Mouse (Mus musculus) large intestine, adult 2 months (tissue): Measurements from ENCODE around the gene Tex26. TPM values are rescaled to one million over a fixed set of nuclear protein-coding genes. Genes with fewer than 3 reads are reported as not detected.

Experiments
- DNase-seq: peaks from one replicate; pipeline ENCODE4 v3.0.0-alpha.2; 2012; ENCODE audit warnings: low read depth, low spot score
- WGBS: fragments of 180-500 bp; shearing (Covaris S2); methylation state at CpG from one replicate; pipeline ENCODE4 v1.1.7; 2018; 5-methylcytosine and 5-hydroxymethylcytosine counted together
- polyA plus RNA-seq: library from polyadenylated mRNA; depleted of rRNA; stranded (reverse); fragments of >200 nt; gene quantifications from 2 replicates; pipeline ENCODE4 v1.2.3, GENCODE M21; 2012; rRNA removed

Tex26 gene
- 0.10 TPM in 1 of 2 replicates, not detected in the other for polyA plus RNA-seq

DNA sequence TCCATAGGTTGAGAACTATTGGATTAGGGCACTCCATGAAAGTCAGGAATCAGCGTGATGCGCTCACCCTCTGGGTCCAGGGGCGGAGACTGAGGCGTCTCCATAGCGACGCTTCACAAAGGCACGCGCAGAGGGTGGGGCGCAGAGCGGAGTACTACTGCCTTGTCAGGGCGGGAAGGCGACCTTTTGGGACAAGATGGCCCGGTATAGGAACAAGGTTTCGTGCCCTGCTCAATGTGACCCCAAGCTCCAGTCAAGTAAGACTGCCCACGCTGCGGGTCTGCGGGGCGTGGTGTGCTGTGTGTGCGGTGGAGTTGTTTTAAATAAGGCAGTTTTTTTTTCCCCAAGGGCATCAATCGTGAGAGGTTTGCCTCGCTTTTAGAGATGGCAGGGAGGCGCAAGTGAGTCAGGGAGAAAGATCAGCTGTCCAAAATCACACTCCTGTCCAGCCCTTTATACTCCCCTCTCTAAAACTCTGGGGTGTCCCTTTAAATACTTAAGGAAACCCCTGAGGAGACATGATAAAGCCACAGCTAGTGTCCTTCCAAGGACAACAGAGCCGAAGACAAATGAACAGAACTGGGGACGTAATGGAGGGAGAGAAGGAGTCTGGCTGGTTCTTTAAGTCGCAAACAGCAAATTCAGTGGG, at the start of gene Tex26:
Gene Tex26, plus strand, starts transcription at position 130 of the 649 bp plus-strand sequence.
- under 1% methylated on average over 25 of the region's 25 CpGs for WGBS
- DNase-seq, result no peak

DNA sequence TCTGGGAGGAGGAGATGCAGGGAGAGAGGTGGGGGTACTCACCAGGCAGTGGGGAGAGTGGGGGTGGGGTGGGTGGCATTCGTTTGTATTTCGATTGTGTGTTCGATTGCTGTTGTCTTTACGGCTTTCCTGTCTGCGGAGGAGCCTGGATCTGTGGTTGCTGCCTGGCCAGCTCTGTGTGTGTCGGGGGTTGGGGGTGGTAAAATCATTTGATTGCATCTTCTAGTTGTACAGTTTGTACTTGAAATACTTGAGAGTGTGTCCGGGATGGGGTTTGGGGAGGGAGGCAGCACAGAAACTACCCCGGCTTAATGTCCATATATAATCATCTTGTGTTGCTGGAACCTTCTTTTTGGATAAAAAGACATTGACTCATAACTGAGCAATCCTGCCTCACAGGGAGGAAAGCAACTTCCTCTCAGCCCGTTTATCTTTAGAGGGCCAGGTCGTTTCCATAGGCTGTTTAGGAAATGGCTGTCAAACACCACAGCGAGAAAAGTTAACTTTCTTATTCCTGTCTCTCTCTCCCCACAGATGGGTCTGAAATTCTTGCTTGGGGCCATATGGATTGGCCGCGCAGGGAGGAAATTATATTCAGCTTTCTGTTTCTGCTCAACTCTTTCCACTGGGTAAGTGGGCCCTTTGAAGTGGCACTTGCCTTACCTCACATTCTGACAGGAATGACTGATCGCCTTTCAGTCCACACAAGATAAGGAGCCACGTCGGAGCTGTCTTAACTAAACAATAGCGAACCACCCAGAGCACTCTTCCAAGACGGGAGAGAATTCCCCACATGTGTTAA, 47.7 kb upstream of the Tex26 start:
- WGBS, result 31% methylated on average over 18 of the region's 18 CpGs

DNA sequence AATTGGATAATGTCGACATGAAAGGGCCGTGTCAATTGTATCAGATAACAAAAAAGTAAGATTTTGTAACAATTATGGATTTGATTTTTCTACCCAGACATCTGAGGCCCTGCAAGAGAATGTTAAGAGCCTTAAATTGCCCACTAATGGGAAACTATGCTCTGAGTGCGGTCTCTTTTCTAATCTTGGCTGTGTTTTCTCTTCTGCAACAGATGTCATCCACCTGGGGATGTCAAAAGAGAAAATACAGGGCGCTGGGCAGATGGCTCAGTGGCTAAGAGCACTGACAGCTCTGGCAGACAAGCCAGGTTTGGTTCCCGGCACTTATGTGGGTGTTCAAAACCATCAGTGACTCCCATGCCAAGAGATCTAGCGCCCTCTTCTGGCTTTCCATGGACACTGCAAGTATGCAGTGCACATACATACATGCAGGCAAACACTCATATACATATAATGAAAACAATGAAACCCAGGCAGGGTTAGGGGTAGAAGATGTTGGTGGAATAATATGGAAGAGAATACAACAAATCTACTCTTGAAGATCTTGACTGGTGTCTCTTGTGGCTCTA, 47.0 kb upstream of the Tex26 start:
- 67% methylated on average over 6 of the region's 6 CpGs for WGBS
- DNase-seq, result no peak

More for the DNA sequence above, 47.7 kb upstream of the Tex26 start:
- DNase-seq, result no peak

DNA sequence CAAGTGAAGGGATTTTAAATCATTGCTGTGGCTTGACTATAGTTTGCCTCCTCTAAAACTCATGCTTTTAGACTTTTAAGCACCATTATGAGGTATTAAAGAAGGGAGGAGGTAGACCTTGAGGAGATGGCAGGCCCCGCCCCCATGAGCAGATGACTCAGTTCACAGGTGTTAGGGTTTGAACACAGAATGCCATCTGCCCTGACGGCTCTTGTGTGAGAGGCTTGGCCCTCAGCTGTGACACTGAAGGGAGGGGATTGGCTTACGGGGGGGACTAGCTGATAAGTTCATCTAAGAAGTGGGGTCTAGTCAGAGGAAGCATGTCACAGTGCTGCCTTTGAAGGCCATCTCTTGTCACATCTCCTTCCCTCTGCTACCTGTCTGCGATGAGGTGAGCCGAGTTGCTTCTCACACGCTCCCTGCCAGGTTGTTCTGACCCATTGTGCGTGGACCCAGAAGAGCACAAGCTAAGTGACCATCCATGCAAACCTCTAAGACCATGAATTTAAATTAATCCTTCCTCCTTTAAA, 37.9 kb upstream of the Tex26 start:
- 79% methylated on average over 7 of the region's 7 CpGs for WGBS
- no peak for DNase-seq

DNA sequence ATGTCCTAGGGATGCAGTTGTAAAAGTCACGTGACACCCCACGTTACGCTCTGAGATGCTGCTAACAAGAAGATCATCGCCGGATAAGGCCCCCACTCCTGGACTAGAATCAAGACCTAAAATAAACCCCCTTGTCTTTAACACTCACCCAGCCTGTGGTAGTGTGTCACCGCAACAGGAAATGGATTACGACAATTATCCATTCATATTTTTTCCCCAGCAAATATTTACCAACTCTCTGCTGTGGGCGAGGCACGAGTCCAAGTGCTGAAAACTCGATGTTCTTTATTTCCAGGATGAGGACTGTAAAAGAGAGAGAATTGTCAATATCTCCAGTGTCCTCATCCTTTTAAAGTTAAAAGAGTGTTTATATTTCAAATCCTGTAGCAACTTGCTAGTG, 37.4 kb upstream of the Tex26 start:
- no peak for DNase-seq
- whole genome bisulfite sequencing, result 37% methylated on average over 10 of the region's 10 CpGs

DNA sequence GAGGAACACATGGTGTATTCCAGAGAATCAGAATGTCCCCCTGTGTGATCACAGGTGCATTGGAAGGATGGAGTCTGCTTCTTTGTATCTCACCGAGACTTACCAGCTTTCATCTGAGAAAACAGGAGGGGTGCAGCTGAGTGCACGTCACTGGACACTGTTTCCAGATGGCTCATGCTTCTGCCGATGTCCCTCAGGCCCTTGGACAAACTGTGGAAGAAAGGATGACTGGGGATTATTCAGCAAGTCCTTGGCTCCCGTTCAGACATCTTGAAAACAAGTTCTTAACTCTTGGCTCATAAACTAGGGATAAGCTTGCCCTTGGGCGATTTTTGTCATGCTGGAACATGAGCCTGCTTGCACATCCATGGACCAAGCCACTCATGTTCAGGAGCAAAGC, 36.1 kb upstream of the Tex26 start:
- DNase-seq, result no peak

DNA sequence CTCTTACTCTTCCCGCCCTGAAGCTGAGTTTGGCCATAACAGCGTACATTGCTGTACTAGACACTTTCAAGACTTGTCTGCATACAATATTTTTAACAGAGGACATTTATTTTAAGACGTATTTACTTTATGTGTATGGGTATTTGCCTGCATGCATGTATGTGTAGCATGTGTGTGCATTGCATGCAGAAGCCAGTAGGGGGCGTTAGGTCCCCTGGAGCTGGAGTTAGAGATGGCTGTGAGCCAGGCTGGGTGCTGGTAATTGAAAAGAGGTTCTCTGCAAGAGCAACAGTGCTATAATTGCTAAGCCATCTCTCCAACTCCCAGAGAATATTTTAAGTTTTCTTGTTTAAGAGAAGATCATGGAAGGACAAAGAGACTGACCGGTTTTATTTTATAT, 34.8 kb upstream of the Tex26 start:
- 79% methylated on average over 5 of the region's 5 CpGs for WGBS
- DNase-seq, result no peak

More for the DNA sequence above, 36.1 kb upstream of the Tex26 start:
- 60% methylated on average over 5 of the region's 5 CpGs for WGBS

DNA sequence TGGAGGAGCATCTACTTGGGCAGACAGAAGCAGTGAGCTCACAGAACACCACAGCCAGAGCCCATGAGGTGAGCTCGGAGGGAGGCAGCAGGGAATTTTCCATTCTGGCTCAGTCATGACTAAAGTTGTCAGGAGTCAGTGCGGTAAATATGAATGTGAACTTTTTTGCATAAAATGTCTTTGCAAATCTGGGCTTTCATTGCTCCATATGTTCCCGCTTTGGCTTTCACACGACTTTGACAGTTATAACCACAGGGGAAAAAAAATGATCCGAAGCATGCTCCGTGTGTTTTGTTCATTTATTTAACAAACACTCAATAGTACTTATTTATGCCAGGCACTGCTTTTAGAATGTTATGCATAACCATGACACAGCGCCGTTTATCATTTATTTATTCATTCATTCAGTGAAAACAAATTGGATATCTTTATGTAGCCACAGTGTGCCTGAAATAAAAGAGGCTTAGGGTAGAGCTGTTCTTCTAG, 32.6 kb upstream of the Tex26 start:
- no peak for DNase-seq
- WGBS, result 83% methylated on average over 8 of the region's 8 CpGs

DNA sequence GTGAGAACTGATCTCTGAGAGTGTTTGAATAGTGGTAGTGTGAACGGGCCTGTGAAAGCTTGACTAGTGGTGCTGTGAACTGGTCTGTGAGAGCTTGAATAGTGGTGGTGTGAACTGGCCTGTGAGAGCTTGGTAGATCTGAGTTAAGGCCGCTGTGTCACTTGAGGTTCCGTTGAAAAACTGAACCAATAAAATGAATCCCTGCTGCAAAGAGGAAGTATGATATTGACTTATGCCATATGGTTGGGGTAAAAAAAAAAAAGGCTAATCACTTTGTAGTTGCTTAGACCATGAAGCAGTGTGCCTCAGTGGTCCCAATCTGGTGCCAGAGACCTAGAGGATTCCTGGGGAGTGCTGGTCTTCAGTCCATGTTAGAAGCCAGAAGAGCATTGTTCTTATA, 30.0 kb upstream of the Tex26 start:
- no peak for DNase-seq
- WGBS, result 71% methylated on average over 3 of the region's 3 CpGs

DNA sequence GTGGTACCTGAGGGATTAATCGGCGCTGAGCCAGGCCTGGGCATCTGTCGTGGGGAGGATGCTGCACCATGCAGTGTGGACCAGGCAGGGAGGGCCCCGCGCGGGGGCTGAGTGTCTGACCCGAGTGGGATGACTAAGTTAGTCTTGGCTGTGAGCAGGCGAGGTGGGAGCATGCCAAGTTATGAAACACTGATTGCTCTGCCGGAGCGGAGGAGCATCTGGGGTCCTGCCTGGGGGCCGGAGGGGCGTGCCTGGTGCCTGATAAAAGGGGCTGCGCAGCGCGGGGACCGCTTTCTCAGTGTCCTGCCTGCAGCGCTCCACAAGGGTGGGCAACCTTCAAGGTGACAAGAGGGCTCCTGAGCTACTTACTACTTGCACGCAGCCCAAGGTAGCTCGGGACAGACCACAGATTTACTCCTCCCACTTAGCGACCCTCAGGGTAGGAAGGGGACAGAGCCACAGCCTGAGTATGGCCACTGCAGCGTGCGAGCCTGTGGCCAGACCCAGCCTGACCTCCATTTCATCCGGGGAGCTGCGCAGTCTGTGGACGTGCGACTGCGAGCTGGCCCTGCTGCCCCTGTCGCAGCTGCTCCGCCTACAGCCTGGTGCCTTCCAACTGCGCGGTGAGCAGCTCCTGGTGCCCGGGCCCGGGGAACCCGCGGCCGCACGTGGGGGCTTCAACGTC, 27.8 kb upstream of the Tex26 start, which contains the start of gene Medag:
Gene Medag, plus strand, starts transcription at position 241 of the 685 bp plus-strand sequence.
- WGBS, result 8% methylated on average over 38 of the region's 38 CpGs
- no peak for DNase-seq

DNA sequence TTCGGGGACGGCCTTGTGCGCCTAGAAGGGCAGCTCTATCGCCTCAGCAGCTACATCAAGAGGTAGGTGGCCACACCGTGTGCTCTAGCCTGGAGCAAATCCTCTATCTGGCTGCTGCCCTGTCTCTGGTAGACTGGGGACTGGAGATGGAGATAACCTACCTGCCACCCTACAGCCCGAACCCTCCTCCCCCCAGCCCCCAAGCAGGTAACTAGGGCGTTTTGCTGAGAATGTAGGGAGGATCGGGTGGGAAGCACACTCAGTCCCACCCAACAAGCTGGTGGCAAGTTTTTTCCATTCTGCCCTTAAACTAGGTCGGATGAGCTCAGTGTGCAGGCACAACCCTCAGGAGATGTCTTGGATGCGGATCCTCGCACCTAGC, 27.3 kb upstream of the Tex26 start:
- WGBS, result 37% methylated on average over 11 of the region's 11 CpGs
- no peak for DNase-seq

DNA sequence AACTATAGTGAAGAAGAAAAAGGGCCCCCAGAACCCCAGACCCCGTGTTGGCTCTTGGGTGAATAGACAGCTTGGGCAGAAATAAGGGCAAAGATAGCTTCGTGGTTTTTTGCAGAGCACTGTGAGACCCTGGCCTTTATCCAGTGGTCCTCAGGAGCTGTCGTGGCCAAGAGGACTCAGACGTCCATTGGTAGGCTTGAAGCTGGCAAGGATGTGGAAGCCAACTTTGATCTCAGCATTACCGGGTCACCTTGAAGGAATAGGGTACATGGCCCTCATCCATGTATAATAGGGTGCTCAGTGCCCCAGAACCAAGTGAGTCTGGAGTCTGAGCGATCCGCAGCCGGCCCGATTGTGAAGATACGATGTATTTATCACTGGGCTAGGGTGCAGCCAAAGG, 26.8 kb upstream of the Tex26 start:
- DNase-seq, result no peak
- WGBS, result 85% methylated on average over 10 of the region's 10 CpGs

DNA sequence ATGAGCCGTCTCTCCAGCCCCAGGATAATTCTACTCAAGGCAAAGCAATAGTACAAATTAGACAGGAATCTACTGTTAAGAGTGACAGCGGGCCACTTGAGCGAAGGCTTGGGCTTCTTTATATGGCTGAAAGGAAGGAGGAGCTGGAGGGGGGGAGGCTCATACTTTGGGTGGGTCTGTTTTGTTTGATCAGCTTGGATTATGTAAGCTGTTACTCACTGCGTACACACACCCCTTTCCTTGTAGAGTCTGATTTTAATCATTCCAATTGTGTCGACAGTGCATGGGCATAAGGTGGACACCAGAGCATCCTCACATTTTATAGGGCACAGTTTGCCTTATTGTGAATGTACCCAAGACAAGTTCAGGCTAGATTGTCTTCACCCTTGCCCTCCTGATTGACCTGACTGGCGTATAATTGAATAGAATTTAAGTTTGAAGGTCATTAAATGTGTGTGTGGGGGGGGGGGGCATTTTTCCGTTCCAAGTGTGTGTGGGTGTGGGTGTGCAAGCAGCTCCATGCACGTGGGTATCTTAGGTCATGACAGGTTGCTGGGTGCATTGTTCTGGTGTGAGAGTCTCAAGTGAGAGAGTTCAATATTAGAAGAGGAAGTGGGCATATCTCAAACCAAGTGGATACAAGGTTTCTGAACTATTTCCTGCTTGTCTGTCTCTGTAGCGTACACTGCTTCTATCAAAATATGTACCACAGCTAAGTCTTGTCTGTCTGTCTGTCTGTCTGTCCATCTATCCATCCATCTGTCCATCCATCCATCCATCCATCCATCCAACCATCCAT, 24.9 kb upstream of the Tex26 start:
- DNase-seq, result no peak
- WGBS, result 36% methylated on average over 9 of the region's 9 CpGs

DNA sequence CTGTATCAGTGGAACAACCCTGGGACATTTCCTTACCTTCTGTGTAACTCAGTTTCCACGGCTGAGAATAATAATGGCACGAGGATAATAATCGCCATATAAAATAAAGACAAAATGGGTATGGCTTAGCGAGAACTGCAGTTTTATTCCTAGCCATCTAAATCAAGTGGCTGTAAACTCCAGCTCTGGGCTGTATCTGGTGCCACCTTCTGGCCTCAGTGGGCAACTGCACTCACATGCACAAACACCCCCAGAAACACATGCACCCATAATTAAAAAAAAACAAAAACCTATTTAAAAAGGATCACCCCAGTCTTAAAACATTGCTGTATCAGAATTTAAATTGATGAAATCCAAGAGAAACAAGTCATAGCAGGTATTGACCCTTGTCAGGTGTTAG, 22.1 kb upstream of the Tex26 start:
- DNase-seq, result no peak
- 92% methylated on average over 4 of the region's 4 CpGs for WGBS

DNA sequence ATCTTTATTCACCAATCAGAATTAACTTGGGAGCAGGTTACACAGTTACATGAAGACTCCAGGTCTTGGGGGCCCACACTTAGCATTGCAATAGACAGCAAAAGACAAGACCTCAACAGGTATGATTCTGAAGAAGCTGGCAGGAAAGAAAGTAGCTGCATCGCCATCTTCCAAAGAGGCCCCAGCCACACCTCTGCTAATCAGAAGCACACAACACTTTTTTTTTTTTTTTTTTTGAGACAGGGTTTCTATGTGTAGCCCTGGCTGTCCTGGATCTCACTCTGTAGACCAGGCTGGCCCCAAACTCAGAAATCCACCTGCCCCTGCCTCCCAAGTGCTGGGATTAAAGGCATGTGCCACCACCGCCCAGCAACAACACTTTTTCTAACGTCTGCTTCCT, 12.9 kb upstream of the Tex26 start:
- WGBS, result 83% methylated on average over 3 of the region's 3 CpGs
- DNase-seq, result no peak

DNA sequence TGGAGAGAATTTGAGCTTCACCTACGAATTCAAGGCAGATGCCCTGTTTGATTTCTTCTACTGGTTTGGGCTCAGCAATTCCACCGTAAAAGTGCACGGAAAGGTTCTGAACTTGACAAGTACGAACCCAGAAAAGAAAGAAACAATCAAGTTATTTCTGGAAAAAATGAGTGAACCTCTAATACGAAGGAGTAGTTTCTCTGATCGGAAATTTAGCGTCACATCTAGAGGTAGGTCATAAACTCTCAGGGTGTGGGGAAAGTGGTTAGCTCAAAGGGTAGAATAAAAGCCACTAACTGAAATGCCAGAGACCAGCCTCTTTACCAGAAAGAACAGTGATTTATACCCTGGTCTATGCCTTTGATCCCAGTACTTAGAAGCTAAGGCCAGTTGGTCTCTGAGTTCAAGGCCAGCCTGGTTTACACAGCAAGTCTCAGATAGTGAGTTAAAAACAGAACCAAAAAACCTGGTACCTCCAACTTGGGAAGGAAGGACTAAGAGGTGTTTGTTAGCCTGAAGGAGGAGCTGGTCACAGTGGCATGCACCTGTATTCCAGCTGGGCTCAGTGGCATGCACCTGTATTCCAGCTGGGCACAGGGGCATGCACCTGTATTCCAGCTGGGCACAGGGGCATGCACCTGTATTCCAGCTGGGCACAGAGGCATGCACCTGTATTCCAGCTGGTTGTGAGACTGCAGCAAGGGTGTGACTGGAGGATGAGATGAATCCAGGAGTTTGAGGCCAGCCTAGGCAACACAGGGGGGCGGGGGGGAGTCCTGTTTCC, 12.0 kb upstream of the Tex26 start:
- DNase-seq, result no peak

DNA sequence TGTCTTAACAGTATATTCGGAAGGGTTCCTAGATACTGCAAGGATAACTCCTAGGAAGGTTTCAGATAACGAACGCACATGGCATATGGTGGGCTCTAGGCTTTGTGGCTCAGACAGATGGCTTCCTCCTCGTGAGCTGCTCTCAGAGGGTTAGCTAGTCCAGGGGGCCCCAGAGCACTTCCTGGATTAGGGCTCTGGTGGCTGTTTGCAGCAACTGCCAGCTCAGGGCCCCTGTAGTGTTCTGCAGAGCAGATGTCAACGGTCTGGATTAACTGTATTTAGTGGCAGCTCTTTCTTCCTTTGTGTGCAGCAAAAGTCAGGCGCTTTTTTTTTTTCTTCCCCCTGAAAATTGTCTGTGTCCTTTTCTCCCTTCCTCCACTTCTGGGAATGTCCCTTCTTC, 11.1 kb upstream of the Tex26 start:
- DNase-seq, result no peak
- WGBS, result 34% methylated on average over 6 of the region's 6 CpGs

More for the DNA sequence above, 12.0 kb upstream of the Tex26 start:
- 85% methylated on average over 8 of the region's 8 CpGs for WGBS

DNA sequence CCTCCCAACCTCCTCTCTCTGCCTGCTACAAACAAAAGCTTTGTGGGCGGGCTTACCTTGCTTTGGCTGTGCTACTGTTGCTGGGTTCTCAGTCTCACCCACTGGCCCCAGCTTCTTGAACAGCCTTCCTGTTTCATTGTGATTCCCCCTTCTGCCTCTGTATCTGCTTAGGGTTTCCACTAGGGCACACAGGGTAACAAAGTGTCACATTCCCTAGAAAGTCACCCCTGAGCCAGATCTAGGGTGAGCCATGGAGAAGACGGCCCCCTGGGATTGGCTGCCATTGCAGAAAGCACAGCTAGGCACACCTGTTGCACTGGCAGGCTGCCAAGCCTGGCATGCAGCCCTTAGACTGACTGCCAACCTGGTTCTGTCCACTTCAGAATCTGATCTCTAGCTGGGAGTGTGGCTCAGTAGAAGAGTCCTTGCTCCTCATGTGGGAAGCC, 10.6 kb upstream of the Tex26 start:
- no peak for DNase-seq
- 23% methylated on average over 2 of the region's 2 CpGs for WGBS
